Mouse (Mus musculus) limb, embryonic 12.5 days (tissue): ENCODE data around the gene Olfr878. TPM values are rescaled to one million over a fixed set of nuclear protein-coding genes. Genes with fewer than 3 reads are reported as not detected.

Experiments used
- ATAC-seq: fragments of 200-750 bp; cut with Nextera tagmentation; 2 replicates; pipeline ENCODE4 v1.8.0; 2017; ENCODE audit warnings: low read depth, moderate TSS enrichment; ENCODE audit not compliant: insufficient number of reproducible peaks, insufficient read depth, low FRiP score, low TSS enrichment
- H3K27ac ChIP-seq: fragments of 300-500 bp; sonication (generic); 2 replicates; pipeline ENCODE4 v1.5.1; 2016; ENCODE audit warnings: mild to moderate bottlenecking, moderate library complexity
- H3K27me3 ChIP-seq: fragments of 300-500 bp; sonication (generic); 2 replicates; pipeline ENCODE4 v1.6.1; 2016; ENCODE audit warnings: mild to moderate bottlenecking, moderate library complexity
- H3K36me3 ChIP-seq: fragments of 300-500 bp; sonication (generic); 2 replicates; pipeline ENCODE4 v1.6.1; 2016; ENCODE audit warnings: mild to moderate bottlenecking, moderate library complexity
- H3K4me1 ChIP-seq: fragments of 300-500 bp; sonication (generic); replicated peaks from 2 replicates; pipeline ENCODE4 v1.6.1; 2016
- H3K4me2 ChIP-seq: fragments of 300-500 bp; sonication (generic); 2 replicates; pipeline ENCODE4 v1.6.1; 2016; ENCODE audit warnings: mild to moderate bottlenecking, moderate library complexity
- H3K4me3 ChIP-seq: fragments of 300-500 bp; sonication (generic); replicated peaks from 2 replicates; pipeline ENCODE4 v1.5.1; 2016; ENCODE audit warnings: mild to moderate bottlenecking
- H3K9ac ChIP-seq: fragments of 300-500 bp; sonication (generic); replicated peaks from 2 replicates; pipeline ENCODE4 v1.6.1; 2016; ENCODE audit warnings: mild to moderate bottlenecking, moderate library complexity
- H3K9me3 ChIP-seq: fragments of 300-500 bp; sonication (generic); 2 replicates; pipeline ENCODE4 v1.6.1; 2016; ENCODE audit warnings: mild to moderate bottlenecking, moderate library complexity
- WGBS: fragments of 180-500 bp; shearing (Covaris S2); methylation state at CpG from one replicate; pipeline ENCODE4 v1.1.7; 2016; 5-methylcytosine and 5-hydroxymethylcytosine counted together
- polyA plus RNA-seq: library from polyadenylated mRNA; unstranded; fragments of >200 nt; fragmentation: Nextera tagmentation; extraction: Ambion mirVana; gene quantifications from 2 replicates; pipeline ENCODE4 v1.2.1, GENCODE M21; 2016

The Olfr878 gene
- polyA plus RNA-seq, 1 experiment from 2014 or later = not detected

GRCm38 (mm10) chr9:37932519-37932918 lies 14.9 kb downstream of the Olfr878 start:
- ATAC-seq = no peak
- Histone ChIP-seq H3K9me3 (no peaks in the 10 kb centered on the region), H3K9ac (no peak overlapping the region), H3K36me3 (no peaks in the 10 kb centered on the region), H3K4me3 (no peak overlapping the region), H3K27ac (no peak overlapping the region), H3K4me1 (no peaks in the 10 kb centered on the region), H3K27me3 (no peaks in the 10 kb centered on the region), H3K4me2 (no peak overlapping the region)
- 6% methylated on average over 11 of the region's 11 CpGs for WGBS

- ATAC-seq = no peak
- no peaks in the 10 kb centered on the region for H3K36me3 ChIP-seq
- no peaks in the 10 kb centered on the region for H3K4me1 ChIP-seq
- H3K4me3 ChIP-seq = no peak overlapping the region
- no peaks in the 10 kb centered on the region for H3K27me3 ChIP-seq
- no peak overlapping the region for H3K4me2 ChIP-seq
- H3K9me3 ChIP-seq = no peaks in the 10 kb centered on the region
- H3K9ac ChIP-seq = no peak overlapping the region
- H3K27ac ChIP-seq = no peak overlapping the region
Measured at GRCm38 (mm10) chr9:37934146-37934545, 16.5 kb downstream of the Olfr878 start.

- no peaks in the 10 kb centered on the region for H3K4me1 ChIP-seq
Measured at GRCm38 (mm10) chr9:37941167-37941566, 23.5 kb downstream of the Olfr878 start.

More at GRCm38 (mm10) chr9:37941167-37941566, 23.5 kb downstream of the Olfr878 start:
- 96% methylated on average over 2 of the region's 2 CpGs for WGBS
- no peak overlapping the region for H3K9ac ChIP-seq
- no peak overlapping the region for H3K4me3 ChIP-seq
- no peaks in the 10 kb centered on the region for H3K36me3 ChIP-seq
- no peak overlapping the region for H3K4me2 ChIP-seq
- no peaks in the 10 kb centered on the region for H3K27me3 ChIP-seq
- no peak overlapping the region for H3K27ac ChIP-seq
- ATAC-seq = no peak
- no peaks in the 10 kb centered on the region for H3K9me3 ChIP-seq

Other genes starting within 250 kb of the Olfr878 start
- 0.61 and 4.9 TPM in 2 replicates for gene Panx3, start 248.6 kb upstream of the Olfr878 start, polyA plus RNA-seq
- not detected in 2 replicates for gene Olfr160, start 201.6 kb upstream of the Olfr878 start, polyA plus RNA-seq
- not detected in 2 replicates for gene Olfr874, start 172.7 kb upstream of the Olfr878 start, polyA plus RNA-seq
- not detected in 2 replicates for gene Olfr875, start 146.0 kb upstream of the Olfr878 start, polyA plus RNA-seq
- not detected in 2 replicates for gene Olfr876, start 114.8 kb upstream of the Olfr878 start, polyA plus RNA-seq
- not detected in 2 replicates for gene Olfr877, start 63.6 kb upstream of the Olfr878 start, polyA plus RNA-seq
- not detected in 2 replicates for gene Olfr145, start 21.1 kb upstream of the Olfr878 start, polyA plus RNA-seq
- not detected in 2 replicates for gene Olfr881, start 74.0 kb downstream of the Olfr878 start, polyA plus RNA-seq
- not detected in 2 replicates for gene Olfr883, start 108.0 kb downstream of the Olfr878 start, polyA plus RNA-seq
- gene Olfr884, start 128.7 kb downstream of the Olfr878 start, polyA plus RNA-seq = not detected in 2 replicates
- not detected in 2 replicates for gene Olfr885, start 143.5 kb downstream of the Olfr878 start, polyA plus RNA-seq
- gene Olfr887, start 166.2 kb downstream of the Olfr878 start, polyA plus RNA-seq = not detected in 2 replicates
- gene Olfr888, start 190.3 kb downstream of the Olfr878 start, polyA plus RNA-seq = not detected in 2 replicates
- 0.04 TPM in 1 of 2 replicates, not detected in the other for gene Olfr889, start 197.4 kb downstream of the Olfr878 start, polyA plus RNA-seq
- not detected in 2 replicates for gene Olfr890, start 224.7 kb downstream of the Olfr878 start, polyA plus RNA-seq